Mouse (Mus musculus) layer of hippocampus, adult 9-10 months (tissue): ENCODE results near the gene Gm20869.
"Not testable (repeated sequence)": the region's sequence is repeated elsewhere in the genome, so short reads cannot be mapped to it uniquely, and the experiment has no call there.

Experiments
- DNase-seq: peaks from one replicate; pipeline ENCODE4 v3.0.0; 2022; ENCODE audit warnings: low spot score

The Gm20869 gene

GRCm38 (mm10) chrY:71469149-71469548 is at the start of gene Gm20869:
Gene Gm20869 (plus strand): TSS chrY:71469449.
- DNase-seq: not testable (repeated sequence)
